Mouse (Mus musculus) olfactory bulb, adult 2 months (tissue): Measurements from ENCODE around the gene Hacd3. TPM values are rescaled to one million over a fixed set of nuclear protein-coding genes. Genes with fewer than 3 reads are reported as not detected.

Source experiments
- H3K27ac ChIP-seq: fragments of 200-500 bp; 2 replicates; pipeline ENCODE4 v1.5.1; 2012; ENCODE audit warnings: low read depth, low read length; ENCODE audit not compliant: insufficient read depth
- H3K4me1 ChIP-seq: fragments of 200-500 bp; 2 replicates; pipeline ENCODE4 v1.6.1; 2012; ENCODE audit warnings: low read length; ENCODE audit not compliant: control insufficient read depth, insufficient read depth
- H3K4me3 ChIP-seq: fragments of 200-500 bp; 2 replicates; pipeline ENCODE4 v1.5.1; 2012; ENCODE audit warnings: mild to moderate bottlenecking, low read depth, low read length, moderate library complexity; ENCODE audit not compliant: insufficient read depth
- CTCF ChIP-seq: fragments of 200-500 bp; IDR thresholded peaks from 2 replicates; pipeline ENCODE4 v1.5.1; 2012; ENCODE audit warnings: low read depth, mild to moderate bottlenecking, low read length, moderate library complexity; ENCODE audit not compliant: insufficient read depth
- POLR2A ChIP-seq: fragments of 200-500 bp; IDR thresholded peaks from 2 replicates; pipeline ENCODE4 v1.6.1; 2012; ENCODE audit warnings: mild to moderate bottlenecking, low read depth, low read length, moderate library complexity; ENCODE audit not compliant: insufficient read depth
- WGBS: fragments of 180-500 bp; shearing (Covaris S2); methylation state at CpG from one replicate; pipeline ENCODE4 v1.1.7; 2018; 5-methylcytosine and 5-hydroxymethylcytosine counted together
- polyA plus RNA-seq: library from polyadenylated mRNA; stranded (reverse); fragments of >200 nt; gene quantifications from 2 replicates; pipeline ENCODE4 v1.2.4, GENCODE M21; 2012; ENCODE audit warnings: low replicate concordance; ENCODE audit not compliant: missing spikeins, insufficient read depth, insufficient read length

Hacd3 gene
- polyA plus RNA-seq, 1 experiment: 150 TPM

DNA sequence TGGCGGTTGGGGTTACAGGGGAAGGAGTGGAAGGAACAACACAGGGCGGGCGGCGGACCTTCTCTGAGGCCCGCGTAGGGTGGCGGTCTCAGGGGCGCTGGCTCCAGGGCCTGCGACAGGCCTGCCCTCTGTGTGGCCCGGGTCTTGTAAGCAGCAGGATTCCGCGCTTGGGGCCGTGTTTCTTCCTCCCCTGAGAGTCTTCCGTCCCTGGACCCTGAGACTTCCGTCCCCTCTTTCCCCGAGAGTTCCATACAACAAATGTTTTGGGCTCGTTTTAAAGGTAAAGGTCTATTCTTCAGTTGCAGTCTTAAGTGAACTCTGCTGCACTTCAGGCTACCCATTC lies 60.5 kb downstream of the Hacd3 start:
- Histone ChIP-seq H3K4me3 (peak overlapping the region; percentile 73), H3K27ac (peak overlapping the region; percentile 40; the same call in 1 of the 2 replicates), H3K4me1 (peaks cover 5% of the 10 kb centered on the region)
- TF ChIP-seq POLR2A (no peak), CTCF (no peak)
- 0% methylated on average over 16 of the region's 17 CpGs for WGBS

DNA sequence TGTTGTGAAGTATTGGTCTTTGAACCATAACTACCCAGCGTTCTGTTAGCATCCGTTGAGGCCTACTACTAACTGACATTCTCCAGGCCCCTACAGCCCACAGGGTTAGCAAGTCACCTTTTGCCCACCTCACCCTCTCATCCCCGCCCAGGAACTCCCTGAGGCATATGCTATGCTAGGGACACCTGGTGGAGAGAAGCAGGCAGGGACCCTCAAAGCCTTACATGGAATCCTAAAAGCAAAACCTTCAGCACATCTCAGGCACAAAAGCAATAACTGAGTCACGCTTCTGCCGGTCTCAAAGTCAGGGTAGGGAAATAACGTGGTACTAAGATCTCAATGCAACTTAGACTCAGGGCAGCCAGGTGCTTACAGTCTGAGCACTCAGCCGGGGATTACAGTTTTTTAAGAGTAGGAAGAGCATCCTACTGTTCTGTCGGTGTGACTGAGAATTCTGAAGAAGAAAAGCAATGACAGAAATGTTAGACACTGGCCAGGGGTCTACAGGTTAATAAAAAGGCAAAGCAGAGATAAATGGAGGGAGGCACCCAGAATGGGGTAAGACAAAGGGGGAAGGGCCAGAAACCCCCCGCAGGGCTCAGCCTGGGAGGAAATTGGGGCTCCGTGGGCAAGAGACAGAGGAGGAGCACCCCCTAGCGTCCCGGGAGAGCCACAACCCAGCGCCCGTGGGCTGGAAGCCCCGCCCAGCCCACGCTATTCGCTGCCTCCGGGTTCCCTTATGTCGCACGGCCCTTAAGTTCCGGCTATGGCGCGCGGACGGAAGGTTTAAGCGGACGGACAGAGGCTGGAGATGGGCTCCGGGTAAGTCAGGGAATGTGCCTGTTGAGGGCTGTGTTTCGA lies 61.1 kb downstream of the Hacd3 start, which contains the start of gene Ints14:
Gene Ints14 (plus strand): TSS at position 789 of the 861 bp plus-strand sequence.
- 7% methylated on average over 29 of the region's 29 CpGs for whole genome bisulfite sequencing
- Histone ChIP-seq H3K4me1 (peaks cover 5% of the 10 kb centered on the region), H3K4me3 (peak within 1 kb of the TSS; percentile 73), H3K27ac (peak within 1 kb of the TSS; percentile 40; the same call in 1 of the 2 replicates)
- TF ChIP-seq CTCF (peak; percentile 82), POLR2A (peak; percentile 76; the same call in 1 of the 2 replicates)

- H3K27ac ChIP-seq: no peak overlapping the region
- peaks cover 5% of the 10 kb centered on the region for H3K4me1 ChIP-seq
- TF ChIP-seq CTCF (no peak), POLR2A (no peak)
- 75% methylated on average over 3 of the region's 3 CpGs for WGBS
- H3K4me3 ChIP-seq: no peak overlapping the region
Observed at GRCm38 (mm10) chr9:64957276-64957675, 64.2 kb downstream of the Hacd3 start.

- Histone ChIP-seq H3K4me3 (no peak overlapping the region), H3K27ac (no peak overlapping the region), H3K4me1 (0 out of 2 replicates have a peak, but pooled peaks cover 2% of the 10 kb centered on the region)
- TF ChIP-seq POLR2A (no peak), CTCF (no peak)
- 11% methylated on average over 12 of the region's 12 CpGs for WGBS
Observed at GRCm38 (mm10) chr9:64956337-64956736, 65.2 kb downstream of the Hacd3 start.

DNA sequence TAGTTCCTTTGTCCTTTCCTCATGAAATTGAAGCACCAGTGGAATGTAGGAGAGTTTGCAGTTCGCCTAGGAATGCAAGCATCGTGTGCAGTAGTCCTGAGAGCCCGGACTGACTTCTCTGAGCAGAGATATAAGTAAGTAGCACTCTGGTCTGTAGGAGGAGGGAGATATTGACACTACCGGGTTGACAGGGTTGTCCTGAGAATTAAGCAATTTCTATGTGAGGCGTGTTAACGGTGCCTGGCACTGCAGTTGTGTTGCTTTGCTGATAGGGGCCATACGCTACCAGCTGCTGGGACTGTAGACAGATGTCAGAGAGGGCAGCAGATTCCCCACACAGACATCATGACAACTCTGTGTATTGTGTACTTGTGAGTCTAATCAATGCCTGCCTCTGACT lies 68.3 kb downstream of the Hacd3 start:
- Histone ChIP-seq H3K4me3 (no peak overlapping the region), H3K27ac (no peak overlapping the region), H3K4me1 (no peaks in the 10 kb centered on the region)
- TF ChIP-seq POLR2A: no peak
- no peak for TF ChIP-seq CTCF
- WGBS: 78% methylated on average over 7 of the region's 7 CpGs

GRCm38 (mm10) chr9:64952055-64952454 lies 69.4 kb downstream of the Hacd3 start:
- Histone ChIP-seq H3K4me1 (no peaks in the 10 kb centered on the region), H3K27ac (no peak overlapping the region), H3K4me3 (no peak overlapping the region)
- TF ChIP-seq POLR2A: no peak
- no peak for TF ChIP-seq CTCF
- 23% methylated on average over 5 of the region's 5 CpGs for WGBS

- H3K27ac ChIP-seq: no peak within 1 kb of the TSS
- TF ChIP-seq POLR2A (no peak), CTCF (no peak)
- H3K4me3 ChIP-seq: no peak within 1 kb of the TSS
- no peaks in the 10 kb centered on the region for H3K4me1 ChIP-seq
- 53% methylated on average over 11 of the region's 11 CpGs for WGBS
Observed at GRCm38 (mm10) chr9:64951161-64951657, 70.3 kb downstream of the Hacd3 start, which contains the start of gene Slc24a1. Gene Slc24a1, minus strand, starts transcription at chr9:64951607.

GRCm38 (mm10) chr9:64947483-64948095 lies 73.9 kb downstream of the Hacd3 start:
- Histone ChIP-seq H3K27ac (no peak overlapping the region), H3K4me3 (no peak overlapping the region), H3K4me1 (no peaks in the 10 kb centered on the region)
- no peak for TF ChIP-seq CTCF
- WGBS: 90% methylated on average over 9 of the region's 9 CpGs

DNA sequence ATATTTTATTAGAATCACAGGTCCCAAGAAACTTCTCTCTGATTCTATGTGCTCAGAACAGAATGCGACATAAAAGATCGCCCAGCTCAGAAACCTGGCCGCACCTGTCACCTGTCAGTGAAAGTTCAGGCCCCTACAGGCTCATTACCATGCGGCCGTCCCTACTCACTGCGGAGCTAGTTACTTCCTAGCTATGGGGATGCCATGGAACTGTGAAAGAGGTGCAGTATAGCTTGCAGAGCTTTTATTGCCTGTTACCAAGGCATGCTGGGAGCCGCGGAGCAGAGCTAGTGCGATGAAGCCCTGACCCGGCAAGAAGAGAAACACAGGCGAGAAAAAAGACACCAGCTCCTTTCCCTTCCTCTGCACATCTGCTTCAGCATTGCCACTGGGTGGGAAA lies 77.5 kb downstream of the Hacd3 start:
- no peak overlapping the region for H3K27ac ChIP-seq
- 38% methylated on average over 11 of the region's 11 CpGs for WGBS
- no peaks in the 10 kb centered on the region for H3K4me1 ChIP-seq
- TF ChIP-seq CTCF (no peak), POLR2A (no peak)
- H3K4me3 ChIP-seq: no peak overlapping the region
